Mouse (Mus musculus) liver, embryonic 11.5 days (tissue): Measurements from ENCODE around the gene Ldlrad2. TPM values are rescaled to one million over a fixed set of nuclear protein-coding genes. Genes with fewer than 3 reads are reported as not detected.
A peak's percentile ranks its signal among the peaks of the same experiment; 100 is the strongest.

Experiments used
- ATAC-seq: fragments of 200-750 bp; cut with Nextera tagmentation; replicated peaks from 2 replicates; pipeline ENCODE4 v1.8.0; 2017; ENCODE audit warnings: moderate number of reproducible peaks, mild to moderate bottlenecking, moderate TSS enrichment, moderate library complexity; ENCODE audit not compliant: low FRiP score
- DNase-seq: peaks from one replicate; pipeline ENCODE4 v3.0.0-alpha.2; 2017; ENCODE audit warnings: low spot score
- H3K27ac ChIP-seq: fragments of 300-500 bp; sonication (generic); 2 replicates; pipeline ENCODE4 v1.5.1; 2014; ENCODE audit warnings: mild to moderate bottlenecking, low read depth, low read length, control low read depth
- H3K27me3 ChIP-seq: fragments of 300-500 bp; sonication (generic); replicated peaks from 2 replicates; pipeline ENCODE4 v1.6.1; 2014; ENCODE audit warnings: low read length, mixed read lengths; ENCODE audit not compliant: control insufficient read depth, insufficient read depth
- H3K36me3 ChIP-seq: fragments of 300-500 bp; sonication (generic); 2 replicates; pipeline ENCODE4 v1.6.1; 2014; ENCODE audit warnings: mild to moderate bottlenecking, low read length, moderate library complexity, mixed read lengths; ENCODE audit not compliant: control insufficient read depth, insufficient read depth
- H3K4me1 ChIP-seq: fragments of 300-500 bp; sonication (generic); replicated peaks from 2 replicates; pipeline ENCODE4 v1.6.1; 2014; ENCODE audit warnings: low read length, mixed read lengths; ENCODE audit not compliant: control insufficient read depth, insufficient read depth
- H3K4me2 ChIP-seq: fragments of 300-500 bp; sonication (generic); 2 replicates; pipeline ENCODE4 v1.6.1; 2014; ENCODE audit warnings: mild to moderate bottlenecking, control low read depth, moderate library complexity
- H3K4me3 ChIP-seq: fragments of 300-500 bp; sonication (generic); 2 replicates; pipeline ENCODE4 v1.5.1; 2014; ENCODE audit warnings: low read depth, low read length, control low read depth
- H3K9ac ChIP-seq: fragments of 300-500 bp; sonication (generic); 2 replicates; pipeline ENCODE4 v1.6.1; 2014; ENCODE audit warnings: low read depth, low read length, control low read depth
- H3K9me3 ChIP-seq: fragments of 300-500 bp; sonication (generic); 2 replicates; pipeline ENCODE4 v1.6.1; 2016; ENCODE audit warnings: low read length, inconsistent platforms, mixed read lengths; ENCODE audit not compliant: control insufficient read depth
- WGBS: fragments of 180-500 bp; shearing (Covaris S2); extraction: QIAGEN DNeasy Blood & Tissue Kit; methylation state at CpG from one replicate; pipeline ENCODE4 v1.1.7; 2014; 5-methylcytosine and 5-hydroxymethylcytosine counted together
- polyA plus RNA-seq: library from polyadenylated mRNA; unstranded; fragments of >200 nt; fragmentation: Nextera tagmentation; extraction: Ambion mirVana; gene quantifications from 2 replicates; pipeline ENCODE4 v1.2.1, GENCODE M21; 2014

The Ldlrad2 gene
- not detected in 2 replicates for polyA plus RNA-seq

DNA sequence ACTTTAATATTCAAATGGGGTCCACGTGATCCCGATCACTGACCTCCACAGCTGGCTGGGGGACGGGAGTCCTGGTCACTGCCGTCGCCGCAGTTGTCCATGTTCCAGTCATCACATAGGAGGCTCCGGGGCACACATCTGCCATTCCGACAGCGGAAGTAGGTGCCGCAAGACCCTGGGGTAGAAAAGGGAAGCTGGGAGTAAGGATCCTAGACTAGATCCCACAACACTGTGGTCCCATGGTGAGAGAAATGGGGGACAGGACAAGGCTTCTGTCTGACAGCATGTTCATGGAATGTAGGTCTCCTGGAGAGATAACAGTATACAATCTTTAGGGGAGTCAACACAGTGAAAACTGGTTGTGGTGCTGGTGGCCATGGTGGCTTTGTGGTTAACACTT lies at the start of gene Ldlrad2:
TSS of gene Ldlrad2 (minus strand) at position 101 of the 400 bp plus-strand sequence.
- no peak within 1 kb of the TSS for H3K4me2 ChIP-seq
- H3K36me3 ChIP-seq = peaks cover 2% of the 10 kb centered on the region; the same call in 1 of the 2 replicates
- H3K4me1 ChIP-seq = no peaks in the 10 kb centered on the region; the same call in 1 of the 2 replicates
- H3K4me3 ChIP-seq = no peak within 1 kb of the TSS
- no peaks in the 10 kb centered on the region for H3K9me3 ChIP-seq
- H3K27me3 ChIP-seq = peaks cover 12% of the 10 kb centered on the region
- H3K9ac ChIP-seq = no peak within 1 kb of the TSS
- WGBS = 86% methylated on average over 10 of the region's 10 CpGs
- DNase-seq (no peak), ATAC-seq (no peak)
- no peak within 1 kb of the TSS for H3K27ac ChIP-seq

DNA sequence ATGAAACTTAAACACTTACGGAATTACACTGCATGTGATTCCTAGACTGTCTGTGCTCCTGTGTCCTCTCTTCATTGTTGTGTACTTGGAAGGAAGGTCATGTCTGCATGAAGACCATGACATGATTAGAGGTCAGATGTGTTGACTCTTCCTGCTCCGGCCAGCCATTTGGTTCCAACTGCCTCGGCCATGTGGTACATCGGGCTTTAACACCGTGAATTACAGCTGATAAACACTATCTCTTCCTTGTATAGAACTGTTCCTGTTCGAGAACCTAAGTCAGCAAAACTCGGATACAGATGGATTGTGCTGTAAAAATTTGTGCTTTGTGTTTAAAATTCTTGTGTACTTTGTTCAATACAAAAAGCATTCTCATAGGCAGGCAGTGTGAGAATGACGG lies 48.5 kb upstream of the Ldlrad2 start:
- Histone ChIP-seq H3K9ac (no peak overlapping the region), H3K36me3 (peaks cover 37% of the 10 kb centered on the region), H3K4me2 (no peak overlapping the region), H3K9me3 (no peaks in the 10 kb centered on the region), H3K27ac (no peak overlapping the region), H3K4me3 (no peak overlapping the region), H3K4me1 (no peaks in the 10 kb centered on the region), H3K27me3 (no peaks in the 10 kb centered on the region)
- 88% methylated on average over 8 of the region's 8 CpGs for WGBS
- ATAC-seq = no peak
- DNase-seq = no peak

DNA sequence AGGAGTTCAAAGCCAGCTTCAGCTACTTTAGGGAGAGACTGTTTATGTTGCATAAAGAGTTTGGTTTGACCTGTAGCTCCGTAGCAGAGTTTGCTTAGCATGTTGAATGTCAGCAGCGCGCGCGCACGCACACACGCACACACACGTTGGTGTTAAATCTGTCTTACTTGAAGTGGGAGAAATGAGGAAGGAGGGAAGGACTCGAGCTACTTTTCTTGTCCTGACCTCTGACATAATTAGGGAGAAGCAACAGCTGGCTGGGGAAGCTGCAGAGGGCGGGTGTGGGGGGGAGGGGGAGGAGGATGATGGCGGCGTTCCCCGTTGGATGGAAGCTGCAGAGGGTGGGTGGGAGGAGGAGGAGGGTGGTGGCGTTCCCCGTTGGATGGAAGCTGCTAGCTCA lies 35.9 kb upstream of the Ldlrad2 start:
- WGBS = 56% methylated on average over 15 of the region's 15 CpGs
- Histone ChIP-seq H3K9ac (no peak overlapping the region), H3K27ac (peak overlapping the region; percentile 9; the same call in 1 of the 2 replicates), H3K27me3 (no peaks in the 10 kb centered on the region), H3K4me1 (peaks cover 3% of the 10 kb centered on the region; the same call in 1 of the 2 replicates), H3K4me3 (no peak overlapping the region), H3K9me3 (no peaks in the 10 kb centered on the region), H3K36me3 (peaks cover 59% of the 10 kb centered on the region), H3K4me2 (peak overlapping the region; percentile 22; the same call in 1 of the 2 replicates)
- ATAC-seq (no peak), DNase-seq (no peak)

DNA sequence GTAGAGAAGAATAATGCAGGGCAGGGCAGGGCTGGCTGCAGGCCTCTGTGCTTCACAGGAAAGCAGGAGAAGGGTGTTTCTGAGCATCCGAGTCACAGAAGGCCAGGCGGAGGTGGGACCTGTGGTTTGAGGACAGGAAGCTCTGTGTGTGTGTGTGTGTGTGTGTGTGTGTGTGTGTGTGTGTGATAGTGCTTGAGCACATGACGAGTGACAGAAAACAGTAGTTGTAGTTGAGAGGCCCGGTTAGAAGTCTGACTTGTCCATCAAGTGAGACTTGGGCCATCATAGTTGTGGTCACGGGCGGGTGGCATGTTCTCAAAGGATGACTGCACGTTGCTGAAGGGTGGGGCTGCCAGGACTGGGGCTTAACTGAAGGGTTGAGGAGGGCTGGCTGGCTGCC lies 35.3 kb upstream of the Ldlrad2 start:
- no peaks in the 10 kb centered on the region for H3K27me3 ChIP-seq

DNA sequence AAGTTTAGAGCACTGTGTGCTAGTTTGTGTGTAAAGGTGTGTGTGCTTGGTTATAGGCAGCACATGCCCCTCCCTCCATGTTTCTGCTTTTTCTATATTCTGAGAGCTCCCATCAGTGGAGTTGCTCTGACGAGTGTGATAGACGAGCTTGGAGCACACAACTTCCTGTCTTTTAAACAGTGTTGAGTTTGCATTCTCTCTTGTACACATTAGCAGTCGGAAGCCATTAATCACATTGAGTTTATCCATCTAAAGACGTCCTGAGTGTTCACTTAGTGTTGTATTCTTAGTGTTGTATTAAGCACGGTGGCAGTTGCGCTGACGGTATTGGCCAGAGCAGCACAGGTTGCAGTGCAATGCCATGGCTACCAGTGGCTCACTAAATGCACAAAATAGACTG lies 34.9 kb upstream of the Ldlrad2 start:
- Histone ChIP-seq H3K4me1 (peaks cover 3% of the 10 kb centered on the region; the same call in 1 of the 2 replicates), H3K9me3 (no peaks in the 10 kb centered on the region), H3K4me2 (no peak overlapping the region), H3K9ac (no peak overlapping the region), H3K27ac (no peak overlapping the region; the same call in 1 of the 2 replicates), H3K27me3 (no peaks in the 10 kb centered on the region), H3K4me3 (no peak overlapping the region), H3K36me3 (peaks cover 59% of the 10 kb centered on the region)
- DNase-seq (no peak), ATAC-seq (no peak)
- WGBS = 57% methylated on average over 7 of the region's 7 CpGs

More for the DNA sequence above, 35.3 kb upstream of the Ldlrad2 start:
- H3K9ac ChIP-seq = no peak overlapping the region
- peak; percentile 66 for ATAC-seq
- H3K36me3 ChIP-seq = peaks cover 57% of the 10 kb centered on the region
- WGBS = 42% methylated on average over 7 of the region's 7 CpGs
- H3K4me1 ChIP-seq = peaks cover 3% of the 10 kb centered on the region; the same call in 1 of the 2 replicates
- DNase-seq = no peak
- peak overlapping the region; percentile 9; the same call in 1 of the 2 replicates for H3K27ac ChIP-seq
- no peaks in the 10 kb centered on the region for H3K9me3 ChIP-seq
- H3K4me2 ChIP-seq = no peak overlapping the region
- no peak overlapping the region for H3K4me3 ChIP-seq

DNA sequence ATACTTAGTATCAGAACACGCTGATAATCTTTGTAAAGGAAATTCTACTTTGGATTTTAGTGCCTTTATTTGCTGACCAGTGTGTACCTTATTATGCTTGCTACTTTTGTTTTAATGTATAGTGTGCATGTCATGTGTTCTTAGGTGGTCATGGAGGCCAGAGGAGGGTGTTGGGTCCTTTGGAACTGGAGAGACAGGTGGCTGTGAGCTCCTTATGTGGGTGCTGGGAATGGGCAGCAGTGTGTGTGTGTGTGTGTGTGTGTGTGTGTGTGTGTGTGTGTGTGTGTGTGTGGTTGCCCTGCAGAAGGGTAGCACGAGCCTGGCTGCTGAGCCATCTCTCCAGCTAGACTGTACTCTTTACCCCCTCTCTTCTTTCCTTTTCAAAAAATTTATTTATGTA lies 32.7 kb upstream of the Ldlrad2 start:
- H3K4me1 ChIP-seq = peaks cover 16% of the 10 kb centered on the region
- H3K27me3 ChIP-seq = no peaks in the 10 kb centered on the region
- no peak overlapping the region for H3K27ac ChIP-seq
- no peak overlapping the region for H3K9ac ChIP-seq
- ATAC-seq = no peak
- DNase-seq = no peak
- H3K9me3 ChIP-seq = no peaks in the 10 kb centered on the region
- H3K4me2 ChIP-seq = no peak overlapping the region
- H3K4me3 ChIP-seq = no peak overlapping the region
- 94% methylated on average over 2 of the region's 2 CpGs for WGBS
- peaks cover 44% of the 10 kb centered on the region for H3K36me3 ChIP-seq

DNA sequence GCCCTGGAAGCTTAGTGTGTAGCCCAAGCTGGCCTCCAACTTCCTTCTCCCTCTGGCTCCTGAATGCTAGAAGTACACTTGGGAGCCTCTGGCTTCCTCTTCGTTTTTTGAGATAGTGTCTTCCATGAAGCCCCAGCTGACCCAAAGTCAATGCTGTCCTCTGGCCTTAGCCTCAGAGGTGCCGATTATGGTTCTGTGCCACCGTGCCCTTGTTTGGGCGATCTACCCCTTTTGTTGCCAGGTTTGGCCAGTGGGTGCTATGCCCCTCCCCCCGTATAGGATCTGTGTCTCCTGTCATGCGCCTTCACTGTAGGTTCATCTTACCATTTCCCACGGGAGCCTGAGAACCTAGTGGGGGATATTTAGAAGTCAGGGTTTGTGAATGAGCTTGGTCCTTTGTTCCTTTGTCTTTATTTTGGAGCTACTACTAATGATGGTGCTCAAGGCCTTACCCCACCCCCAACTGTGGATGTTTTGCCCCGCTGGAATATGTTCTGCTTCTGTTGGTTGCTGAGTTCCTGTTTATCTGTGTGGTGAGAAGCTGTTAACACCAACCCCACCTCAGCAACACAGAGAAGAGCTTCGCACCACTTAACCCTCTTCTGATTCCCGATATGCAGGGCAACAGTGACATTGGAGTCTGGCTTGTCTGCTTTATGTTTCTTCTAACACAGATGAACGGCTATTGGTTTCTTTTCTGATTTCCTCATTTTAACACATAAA lies 29.2 kb upstream of the Ldlrad2 start:
- Histone ChIP-seq H3K4me1 (peaks cover 34% of the 10 kb centered on the region), H3K27ac (peak overlapping the region; percentile 68), H3K4me2 (peak overlapping the region; percentile 45)

DNA sequence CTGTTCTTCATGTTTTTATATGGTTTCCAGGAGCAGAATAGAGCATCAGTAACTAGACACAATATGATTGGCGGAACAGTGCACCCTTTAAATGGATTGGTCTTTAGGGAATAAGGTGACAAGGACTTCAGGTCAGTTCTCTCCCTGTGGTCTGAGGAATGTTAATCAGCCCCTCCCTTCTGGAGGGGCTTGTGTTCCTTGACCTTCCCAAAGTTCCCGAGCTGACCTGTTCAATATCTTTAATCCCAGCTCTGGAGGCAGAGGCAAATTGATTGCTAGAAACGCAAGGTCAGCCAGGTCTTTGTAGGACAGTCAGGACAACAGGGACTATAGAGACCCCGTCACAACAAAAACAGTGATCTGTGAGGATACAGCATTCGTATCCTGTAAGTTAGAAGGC lies 24.2 kb upstream of the Ldlrad2 start:
- H3K4me2 ChIP-seq = peak overlapping the region; percentile 44
- H3K27me3 ChIP-seq = no peaks in the 10 kb centered on the region
- ATAC-seq (no peak), DNase-seq (no peak)
- H3K36me3 ChIP-seq = no peaks in the 10 kb centered on the region; the same call in 1 of the 2 replicates
- peaks cover 64% of the 10 kb centered on the region for H3K4me1 ChIP-seq
- no peak overlapping the region for H3K9ac ChIP-seq
- H3K9me3 ChIP-seq = no peaks in the 10 kb centered on the region
- H3K27ac ChIP-seq = no peak overlapping the region
- no peak overlapping the region for H3K4me3 ChIP-seq
- WGBS = 82% methylated on average over 5 of the region's 5 CpGs

More for the DNA sequence above, 29.2 kb upstream of the Ldlrad2 start:
- no peak for DNase-seq
- Histone ChIP-seq H3K9me3 (no peaks in the 10 kb centered on the region), H3K27me3 (no peaks in the 10 kb centered on the region), H3K36me3 (peaks cover 22% of the 10 kb centered on the region), H3K9ac (no peak overlapping the region), H3K4me3 (no peak overlapping the region)
- WGBS = 56% methylated on average over 11 of the region's 11 CpGs
- peak; percentile 57; the same call in 1 of the 2 replicates for ATAC-seq
